In genomic region chr5:113040776-113041175, GRCm38 (mm10) we compare ENCODE assay signal across 11 mouse cellular contexts. TPM values are rescaled to one million over a fixed set of nuclear protein-coding genes. Genes with fewer than 3 reads are reported as not detected.
A peak's percentile ranks its signal among the peaks of the same experiment; 100 is the strongest.
DNase-seq lines count a peak whose midpoint lies in the region; ATAC-seq and TF ChIP-seq lines count a peak whose summit lies in the region.
"Had no signal": no experiment of that assay in that cellular context is flagged by ENCODE, and none has a peak within 500 bp of the region (broad histone marks: within the 10 kb centered on the region; RNA-seq: fewer than 3 reads in every experiment).

No protein-coding gene starts in this region.

- peak overlapping the region; percentile 39; the same call in 1 of the 2 replicates for H3K27ac ChIP-seq in hindbrain, embryonic 15.5 days (replicated peaks)
- no peak overlapping the region for H3K27ac ChIP-seq in thymus, adult 2 months (ENCODE audit: control insufficient read depth, insufficient read depth, low read length)
- H3K27ac ChIP-seq: embryonic facial prominence, embryonic 12.5 days had no signal

- no peak overlapping the region for H3K9ac ChIP-seq in hindbrain, embryonic 15.5 days
- H3K9ac ChIP-seq: embryonic facial prominence, embryonic 12.5 days; neural tube, embryonic 12.5 days had no signal

- 53% methylated on average over 6 of the region's 6 CpGs for WGBS in hindbrain, embryonic 15.5 days
- WGBS in thymus, adult 2 months, result 93% methylated on average over 6 of the region's 6 CpGs

- no peaks in the 10 kb centered on the region for H3K27me3 ChIP-seq in hindbrain, embryonic 15.5 days
- H3K27me3 ChIP-seq in thymus, adult 2 months (ENCODE audit: control insufficient read depth, insufficient read depth, low read length), result no peaks in the 10 kb centered on the region
- H3K27me3 ChIP-seq: neural tube, embryonic 12.5 days had no signal

- peaks cover 20% of the 10 kb centered on the region for H3K4me1 ChIP-seq in hindbrain, embryonic 15.5 days (replicated peaks)
- peaks cover 4% of the 10 kb centered on the region for H3K4me1 ChIP-seq in thymus, adult 2 months (replicated peaks; ENCODE audit: control insufficient read depth, insufficient read depth, low read length)

- ATAC-seq in hindbrain, embryonic 15.5 days (ENCODE audit: low FRiP score, low read depth), result no peak
- ATAC-seq: Patski had no signal

- no peak overlapping the region for H3K4me3 ChIP-seq in hindbrain, embryonic 15.5 days
- no peak overlapping the region for H3K4me3 ChIP-seq in thymus, adult 2 months (ENCODE audit: control insufficient read depth, insufficient read depth, low read length)
- H3K4me3 ChIP-seq: embryonic facial prominence, embryonic 12.5 days; neural tube, embryonic 12.5 days had no signal

- TF ChIP-seq POLR2A in thymus, adult 2 months (IDR thresholded peaks at IDR 0.05; ENCODE audit: control insufficient read depth, extremely low read depth, insufficient read depth, low read length, poor library complexity), result no peak

- DNase-seq in kidney, postnatal 14 days, result peak; percentile 14
- DNase-seq in kidney, postnatal 25 days, result no peak
- DNase-seq in cerebellum, adult 9-10 months, result peak; percentile 68
- DNase-seq in cerebellum, postnatal 36 days, result peak; percentile 49 to 57
- DNase-seq in thymus, adult 2 months, result no peak
- DNase-seq in B cell, adult 2 months, result no peak
- DNase-seq: liver had no signal

- H3K4me2 ChIP-seq in hindbrain, embryonic 15.5 days, result no peak overlapping the region
- H3K4me2 ChIP-seq: embryonic facial prominence, embryonic 12.5 days; neural tube, embryonic 12.5 days had no signal

- no peaks in the 10 kb centered on the region for H3K9me3 ChIP-seq in hindbrain, embryonic 15.5 days
- H3K9me3 ChIP-seq: embryonic facial prominence, embryonic 12.5 days; neural tube, embryonic 12.5 days had no signal

- no peaks in the 10 kb centered on the region for H3K36me3 ChIP-seq in hindbrain, embryonic 15.5 days
- H3K36me3 ChIP-seq in thymus, adult 2 months (ENCODE audit: control insufficient read depth, insufficient read depth, low read length), result no peaks in the 10 kb centered on the region
- H3K36me3 ChIP-seq: embryonic facial prominence, embryonic 12.5 days; neural tube, embryonic 12.5 days had no signal

- TF ChIP-seq CTCF in thymus, adult 2 months (IDR thresholded peaks at IDR 0.05; ENCODE audit: borderline replicate concordance, control insufficient read depth, extremely low read depth, insufficient read depth, low read length, poor library complexity), result no peak

RNA-seq across cellular contexts. Expression of gene Grk3, which starts 25.2 kb away (rescaled TPM):
- polyA plus RNA-seq in hindbrain, embryonic 15.5 days (2015; fragmentation: Nextera tagmentation; extraction: Ambion mirVana), result 24.3 and 24.6 TPM in 2 replicates
- 9.2 and 10.0 TPM in 2 replicates for polyA plus RNA-seq in thymus, adult 2 months (2012; rRNA removed)
- polyA plus RNA-seq: Patski had no signal

RNA-seq across cellular contexts. Expression of gene Crybb2, which starts 29.1 kb away (rescaled TPM):
- not detected in 2 replicates for polyA plus RNA-seq in hindbrain, embryonic 15.5 days (2015; fragmentation: Nextera tagmentation; extraction: Ambion mirVana)
- polyA plus RNA-seq in thymus, adult 2 months (2012; rRNA removed), result 0.20 TPM in 1 of 2 replicates, not detected in the other
- polyA plus RNA-seq: embryonic facial prominence, embryonic 12.5 days; neural tube, embryonic 12.5 days; Patski had no signal

RNA-seq across cellular contexts. Expression of gene Crybb3, which starts 40.6 kb away (rescaled TPM):
- polyA plus RNA-seq in hindbrain, embryonic 15.5 days (2015; fragmentation: Nextera tagmentation; extraction: Ambion mirVana), result 1.1 and 1.6 TPM in 2 replicates
- polyA plus RNA-seq in thymus, adult 2 months (2012; rRNA removed), result 2.3 and 4.8 TPM in 2 replicates

Comparison
In these comparisons a context has a peak if more than half of its experiments do, and no peak if none do; other contexts are left out.
1. DNase-seq: peak in kidney, postnatal 14 days (single experiment), cerebellum, adult 9-10 months (single experiment) and cerebellum, postnatal 36 days (2 of 2); none in kidney, postnatal 25 days (0 of 2), thymus, adult 2 months (single experiment) and B cell, adult 2 months (0 of 2).